Mouse (Mus musculus) limb, embryonic 11.5 days (tissue): ENCODE results near the gene AC141477.1. TPM values are rescaled to one million over a fixed set of nuclear protein-coding genes. Genes with fewer than 3 reads are reported as not detected.

Source experiments
- ATAC-seq: fragments of 200-750 bp; cut with Nextera tagmentation; 2 replicates; pipeline ENCODE4 v1.8.0; 2017; ENCODE audit warnings: low read depth; ENCODE audit not compliant: insufficient number of reproducible peaks, low FRiP score, low TSS enrichment
- DNase-seq: peaks from one replicate; pipeline ENCODE4 v3.0.0-alpha.2; 2015; ENCODE audit warnings: low spot score
- H3K27ac ChIP-seq: fragments of 300-500 bp; sonication (generic); replicated peaks from 2 replicates; pipeline ENCODE4 v1.5.1; 2014; ENCODE audit warnings: low read depth, mild to moderate bottlenecking, low read length
- H3K27me3 ChIP-seq: fragments of 300-500 bp; sonication (generic); 2 replicates; pipeline ENCODE4 v1.6.1; 2014; ENCODE audit warnings: mild to moderate bottlenecking, low read length, mixed read lengths; ENCODE audit not compliant: control insufficient read depth, insufficient read depth
- H3K36me3 ChIP-seq: fragments of 300-500 bp; sonication (generic); 2 replicates; pipeline ENCODE4 v1.6.1; 2014; ENCODE audit warnings: mild to moderate bottlenecking, low read length, moderate library complexity, mixed read lengths; ENCODE audit not compliant: control insufficient read depth, insufficient read depth
- H3K4me1 ChIP-seq: fragments of 300-500 bp; sonication (generic); 2 replicates; pipeline ENCODE4 v1.6.1; 2014; ENCODE audit warnings: low read length, mixed read lengths; ENCODE audit not compliant: control insufficient read depth, insufficient read depth
- H3K4me2 ChIP-seq: fragments of 300-500 bp; sonication (generic); 2 replicates; pipeline ENCODE4 v1.6.1; 2014; ENCODE audit warnings: low read depth, mild to moderate bottlenecking, moderate library complexity; ENCODE audit not compliant: severe bottlenecking
- H3K4me3 ChIP-seq: fragments of 300-500 bp; sonication (generic); 2 replicates; pipeline ENCODE4 v1.5.1; 2014; ENCODE audit warnings: low read depth, low read length
- H3K9ac ChIP-seq: fragments of 300-500 bp; sonication (generic); 2 replicates; pipeline ENCODE4 v1.6.1; 2014; ENCODE audit warnings: mild to moderate bottlenecking, low read length
- H3K9me3 ChIP-seq: fragments of 300-500 bp; sonication (generic); 2 replicates; pipeline ENCODE4 v1.6.1; 2016; ENCODE audit warnings: low read length; ENCODE audit not compliant: control insufficient read depth
- WGBS: fragments of 180-500 bp; shearing (Covaris S2); extraction: QIAGEN DNeasy Blood & Tissue Kit; methylation state at CpG from one replicate; pipeline ENCODE4 v1.1.7; 2014; 5-methylcytosine and 5-hydroxymethylcytosine counted together
- polyA plus RNA-seq: library from polyadenylated mRNA; unstranded; fragments of >200 nt; fragmentation: Nextera tagmentation; extraction: Ambion mirVana; gene quantifications from 2 replicates; pipeline ENCODE4 v1.2.1, GENCODE M21; 2014

AC141477.1 gene
- polyA plus RNA-seq, result not detected in 2 replicates

DNA sequence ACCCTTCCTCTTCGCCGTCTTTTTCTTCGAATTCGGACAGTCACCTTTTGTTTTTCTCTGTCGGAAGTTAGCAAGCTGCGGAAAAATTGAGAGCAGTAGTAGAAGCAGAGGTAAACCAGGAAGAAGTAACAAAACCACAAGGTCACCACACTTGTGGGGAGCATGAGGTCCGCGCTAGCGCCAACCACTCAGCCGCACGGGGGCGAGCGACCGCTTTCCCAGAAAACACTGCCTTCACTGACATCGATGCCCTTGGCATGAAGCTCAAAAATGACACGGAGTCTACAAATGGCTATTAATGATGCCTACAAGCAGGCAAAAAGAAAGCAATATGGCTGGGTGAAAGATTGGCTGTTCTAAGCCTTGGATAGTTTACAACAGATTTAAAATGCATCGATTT lies at the start of gene AC141477.1:
TSS of gene AC141477.1 (minus strand) at position 164 of the 400 bp plus-strand sequence.
- no peaks in the 10 kb centered on the region for H3K9me3 ChIP-seq
- no peak for DNase-seq
- H3K9ac ChIP-seq, result no peak within 1 kb of the TSS
- H3K4me2 ChIP-seq, result no peak within 1 kb of the TSS
- no peaks in the 10 kb centered on the region for H3K27me3 ChIP-seq
- H3K36me3 ChIP-seq, result peaks cover 23% of the 10 kb centered on the region
- H3K27ac ChIP-seq, result no peak within 1 kb of the TSS
- H3K4me1 ChIP-seq, result peaks cover 3% of the 10 kb centered on the region; the same call in 1 of the 2 replicates
- no peak for ATAC-seq
- no peak within 1 kb of the TSS for H3K4me3 ChIP-seq
- WGBS, result 96% methylated on average over 17 of the region's 17 CpGs

DNA sequence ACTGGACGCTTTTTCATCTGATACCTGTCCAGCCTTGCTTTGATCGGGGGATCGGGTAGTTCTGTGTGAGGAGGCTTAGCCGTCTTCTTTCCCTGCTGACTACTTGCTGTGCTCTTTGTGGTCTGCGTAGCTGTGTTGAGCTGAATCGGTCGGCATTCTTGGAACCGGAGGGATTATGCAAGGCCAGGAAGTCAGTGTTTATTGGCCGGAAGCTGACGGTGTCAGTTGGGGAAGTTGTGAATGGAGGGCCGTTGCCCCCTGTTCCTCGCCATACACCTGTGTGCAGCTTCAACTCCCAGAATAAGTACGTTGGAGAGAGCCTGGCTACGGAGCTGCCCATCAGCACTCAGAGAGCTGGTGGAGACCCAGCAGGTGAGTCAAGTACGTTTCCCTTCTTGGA lies 49.0 kb upstream of the AC141477.1 start:
- H3K4me3 ChIP-seq, result no peak overlapping the region
- no peak overlapping the region for H3K4me2 ChIP-seq
- no peak for ATAC-seq
- no peaks in the 10 kb centered on the region for H3K4me1 ChIP-seq
- no peak for DNase-seq
- no peaks in the 10 kb centered on the region for H3K9me3 ChIP-seq
- no peaks in the 10 kb centered on the region for H3K27me3 ChIP-seq
- WGBS, result 93% methylated on average over 15 of the region's 15 CpGs
- H3K9ac ChIP-seq, result no peak overlapping the region
- H3K27ac ChIP-seq, result no peak overlapping the region
- H3K36me3 ChIP-seq, result peaks cover 30% of the 10 kb centered on the region

- DNase-seq, result no peak
- Histone ChIP-seq H3K9ac (no peak overlapping the region), H3K4me1 (no peaks in the 10 kb centered on the region), H3K27me3 (no peaks in the 10 kb centered on the region), H3K4me2 (no peak overlapping the region), H3K9me3 (no peaks in the 10 kb centered on the region), H3K4me3 (no peak overlapping the region), H3K36me3 (peaks cover 32% of the 10 kb centered on the region), H3K27ac (no peak overlapping the region)
- no peak for ATAC-seq
- 88% methylated on average over 8 of the region's 8 CpGs for WGBS
Measured at GRCm38 (mm10) chr10:76488265-76488664, 48.0 kb upstream of the AC141477.1 start.

DNA sequence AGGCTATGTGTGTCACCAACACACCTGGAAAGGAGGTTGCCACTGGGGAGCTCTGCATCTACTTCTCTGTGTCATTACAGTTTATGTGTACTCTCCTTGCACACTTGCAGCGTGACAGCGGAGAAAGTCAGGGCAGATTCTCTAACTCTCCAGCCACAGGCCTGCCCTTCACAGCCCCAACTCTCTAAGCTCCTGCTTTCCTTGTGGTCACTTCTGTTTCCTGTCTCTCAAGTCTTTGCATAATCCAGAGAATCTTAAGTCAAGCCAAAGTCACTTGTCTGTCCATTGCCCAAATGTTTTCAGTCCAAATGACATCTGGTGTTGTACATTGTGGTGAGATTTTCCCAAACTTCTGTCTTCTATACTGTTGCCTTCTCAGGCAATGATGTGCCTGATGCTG lies 46.1 kb upstream of the AC141477.1 start:
- 94% methylated on average over 2 of the region's 2 CpGs for WGBS
- H3K27me3 ChIP-seq, result no peaks in the 10 kb centered on the region
- H3K9me3 ChIP-seq, result no peaks in the 10 kb centered on the region
- H3K4me1 ChIP-seq, result no peaks in the 10 kb centered on the region
- no peak overlapping the region for H3K27ac ChIP-seq
- ATAC-seq (no peak), DNase-seq (no peak)
- no peak overlapping the region for H3K9ac ChIP-seq
- no peak overlapping the region for H3K4me3 ChIP-seq
- no peak overlapping the region for H3K4me2 ChIP-seq
- peaks cover 36% of the 10 kb centered on the region for H3K36me3 ChIP-seq

DNA sequence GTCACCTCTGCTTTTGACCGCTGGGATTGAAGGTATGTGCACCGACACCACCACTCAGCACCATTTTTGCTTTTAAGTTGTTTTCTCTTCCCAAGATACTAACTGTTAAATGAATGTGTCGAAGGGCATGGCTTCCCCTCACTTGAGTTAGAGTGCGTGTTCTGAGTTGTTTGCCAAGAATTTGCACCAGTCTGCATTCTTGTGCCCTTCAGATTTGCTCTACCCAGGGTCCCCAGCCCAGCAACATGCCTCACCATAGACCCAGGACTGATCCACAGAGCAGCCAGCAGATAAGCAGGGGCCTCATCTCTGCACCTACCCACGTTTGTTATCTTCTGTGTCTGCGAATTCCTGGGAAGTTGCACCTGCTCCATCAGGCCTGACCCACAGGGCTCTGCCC lies 41.2 kb upstream of the AC141477.1 start:
- ATAC-seq (no peak), DNase-seq (no peak)
- WGBS, result 94% methylated on average over 6 of the region's 6 CpGs
- Histone ChIP-seq H3K4me3 (no peak overlapping the region), H3K27me3 (no peaks in the 10 kb centered on the region), H3K27ac (no peak overlapping the region), H3K9ac (no peak overlapping the region), H3K9me3 (no peaks in the 10 kb centered on the region), H3K4me1 (no peaks in the 10 kb centered on the region), H3K36me3 (peaks cover 30% of the 10 kb centered on the region), H3K4me2 (no peak overlapping the region)

- Histone ChIP-seq H3K27ac (no peak overlapping the region), H3K9me3 (no peaks in the 10 kb centered on the region), H3K4me2 (no peak overlapping the region), H3K4me1 (no peaks in the 10 kb centered on the region), H3K4me3 (no peak overlapping the region), H3K36me3 (peaks cover 26% of the 10 kb centered on the region), H3K27me3 (no peaks in the 10 kb centered on the region), H3K9ac (no peak overlapping the region)
- ATAC-seq, result no peak
- WGBS, result 94% methylated on average over 13 of the region's 13 CpGs
- DNase-seq, result no peak
Measured at GRCm38 (mm10) chr10:76480851-76481250, 40.6 kb upstream of the AC141477.1 start.

DNA sequence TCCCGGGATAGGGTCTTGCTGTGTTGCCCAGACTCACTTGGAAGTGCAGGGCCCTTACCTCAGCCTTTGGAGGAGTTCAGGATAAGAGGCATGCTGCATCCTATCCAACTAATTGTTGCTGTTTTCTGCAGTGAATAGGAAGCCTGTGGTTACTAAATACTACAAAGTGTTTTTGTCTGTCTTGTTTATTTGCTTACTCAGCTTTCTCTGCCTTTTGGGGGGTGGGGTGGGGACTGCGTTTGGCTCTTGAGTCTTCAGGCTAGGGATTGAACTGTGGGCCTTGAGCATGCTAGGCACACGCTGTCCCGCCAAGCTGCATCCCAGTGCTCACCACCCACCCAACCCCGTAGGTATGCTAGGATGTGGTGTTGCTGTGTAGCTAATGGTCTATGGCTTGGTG lies 33.5 kb upstream of the AC141477.1 start:
- no peak overlapping the region for H3K27ac ChIP-seq
- H3K4me3 ChIP-seq, result no peak overlapping the region
- no peak for ATAC-seq
- H3K9me3 ChIP-seq, result no peaks in the 10 kb centered on the region
- H3K36me3 ChIP-seq, result peaks cover 4% of the 10 kb centered on the region; the same call in 1 of the 2 replicates
- WGBS, result 92% methylated on average over 5 of the region's 5 CpGs
- no peaks in the 10 kb centered on the region for H3K27me3 ChIP-seq
- DNase-seq, result no peak
- H3K4me2 ChIP-seq, result no peak overlapping the region
- no peak overlapping the region for H3K9ac ChIP-seq
- no peaks in the 10 kb centered on the region for H3K4me1 ChIP-seq

GRCm38 (mm10) chr10:76468203-76469162 lies 28.2 kb upstream of the AC141477.1 start, which contains the start of the genes Mcm3ap and Ybey:
TSS of gene Mcm3ap (plus strand) at chr10:76468927.
TSS of gene Ybey (minus strand) at chr10:76469114.
- H3K9me3 ChIP-seq, result no peaks in the 10 kb centered on the region
- no peaks in the 10 kb centered on the region for H3K4me1 ChIP-seq
- H3K27ac ChIP-seq, result peak within 1 kb of the TSS; percentile 88
- DNase-seq (peak; percentile 95), ATAC-seq (peak; percentile 91)
- 2% methylated on average over 54 of the region's 55 CpGs for WGBS
- peak within 1 kb of the TSS; percentile 91 for H3K9ac ChIP-seq
- no peaks in the 10 kb centered on the region for H3K27me3 ChIP-seq
- peak within 1 kb of the TSS; percentile 64 for H3K4me2 ChIP-seq
- H3K36me3 ChIP-seq, result no peaks in the 10 kb centered on the region; the same call in 1 of the 2 replicates
- H3K4me3 ChIP-seq, result peak within 1 kb of the TSS; percentile 90
